Mouse (Mus musculus): ENCODE data around the gene Egfl7.

GRCm38 (mm10) chr2:26534161-26534560 lies 45.7 kb upstream of the Egfl7 start:
- no peak for TF ChIP-seq CTCF (IDR thresholded peaks at IDR 0.05; ENCODE audit: low read depth)
- TF ChIP-seq EP300 (IDR thresholded peaks at IDR 0.05; ENCODE audit: low read depth): no peak
